Mouse (Mus musculus) MEL (cell line): ENCODE measurements around the gene Dnajb14.
A peak's percentile ranks its signal among the peaks of the same experiment; 100 is the strongest.

Source experiments
- CTCF ChIP-seq, 3 experiments: IDR thresholded peaks in 2 of 3; conservative IDR thresholded peaks in 1 of 3; 2 replicates each; pipeline ENCODE4 v1.5.1; 2011 to 2012; ENCODE audit warnings: low read length in 3 of 3, low read depth in 2 of 3, mild to moderate bottlenecking in 2 of 3, improper control_type of control experiment in 1 of 3, inconsistent platforms in 1 of 3, mixed read lengths in 1 of 3, moderate library complexity in 1 of 3; ENCODE audit not compliant: control insufficient read depth in 1 of 3, insufficient read depth in 1 of 3, poor library complexity in 1 of 3, severe bottlenecking in 1 of 3
- EP300 ChIP-seq, 2 experiments: IDR thresholded peaks; 2 replicates each; pipeline ENCODE4 v1.6.1; 2011; ENCODE audit warnings: improper control_type of control experiment in 2 of 2, low read length in 2 of 2, low read depth in 1 of 2, mild to moderate bottlenecking in 1 of 2
- KAT2A ChIP-seq: conservative IDR thresholded peaks from 2 replicates; pipeline ENCODE4 v1.6.1; 2012; ENCODE audit warnings: low read depth, low read length, improper control_type of control experiment, inconsistent platforms
- MAFK ChIP-seq: IDR thresholded peaks from 2 replicates; pipeline ENCODE4 v1.6.1; 2011; ENCODE audit warnings: low read depth, mild to moderate bottlenecking, low read length, improper control_type of control experiment, borderline replicate concordance
- MEF2A ChIP-seq: IDR thresholded peaks from 2 replicates; pipeline ENCODE4 v1.6.1; 2014; ENCODE audit warnings: low read depth, mild to moderate bottlenecking, inconsistent platforms, low read length, improper control_type of control experiment; ENCODE audit not compliant: poor library complexity, insufficient replicate concordance, severe bottlenecking; ENCODE audit errors: extremely low read depth
- POLR2A ChIP-seq, 2 experiments: IDR thresholded peaks; 2 replicates each; pipeline ENCODE4 v1.6.1; 2011 to 2012; ENCODE audit warnings: low read length in 2 of 2, mild to moderate bottlenecking in 2 of 2, control low read depth in 1 of 2, improper control_type of control experiment in 1 of 2, low read depth in 1 of 2, moderate library complexity in 1 of 2; ENCODE audit not compliant: control insufficient read depth in 1 of 2, insufficient read depth in 1 of 2, poor library complexity in 1 of 2
- RAD21 ChIP-seq: IDR thresholded peaks from 2 replicates; pipeline ENCODE4 v1.6.1; 2011; ENCODE audit warnings: mild to moderate bottlenecking, low read depth, low read length, improper control_type of control experiment
- SIN3A ChIP-seq: IDR thresholded peaks from 2 replicates; pipeline ENCODE4 v1.6.1; 2012; ENCODE audit warnings: low read length, improper control_type of control experiment, inconsistent platforms
- SMC3 ChIP-seq: IDR thresholded peaks from 2 replicates; pipeline ENCODE4 v1.6.1; 2011; ENCODE audit warnings: low read depth, low read length, improper control_type of control experiment
- TCF12 ChIP-seq: IDR thresholded peaks from 2 replicates; pipeline ENCODE4 v1.6.1; 2014; ENCODE audit warnings: low read depth, mild to moderate bottlenecking, inconsistent platforms, low read length, improper control_type of control experiment, moderate library complexity
- UBTF ChIP-seq: IDR thresholded peaks from 2 replicates; pipeline ENCODE4 v1.6.1; 2012; ENCODE audit warnings: low read depth, mild to moderate bottlenecking, inconsistent platforms, low read length, improper control_type of control experiment, moderate library complexity, borderline replicate concordance; ENCODE audit not compliant: insufficient read depth
- USF1 ChIP-seq: IDR thresholded peaks from 2 replicates; pipeline ENCODE4 v1.6.1; 2014; ENCODE audit warnings: low read depth, mild to moderate bottlenecking, inconsistent platforms, low read length, improper control_type of control experiment, moderate library complexity
- ZC3H11A ChIP-seq: IDR thresholded peaks from 2 replicates; pipeline ENCODE4 v1.6.1; 2012; ENCODE audit warnings: low read depth, mild to moderate bottlenecking, inconsistent platforms, low read length, improper control_type of control experiment
- ZNF384 ChIP-seq: IDR thresholded peaks from 2 replicates; pipeline ENCODE4 v1.6.1; 2012; ENCODE audit warnings: low read depth, mild to moderate bottlenecking, inconsistent platforms, low read length, improper control_type of control experiment

DNA sequence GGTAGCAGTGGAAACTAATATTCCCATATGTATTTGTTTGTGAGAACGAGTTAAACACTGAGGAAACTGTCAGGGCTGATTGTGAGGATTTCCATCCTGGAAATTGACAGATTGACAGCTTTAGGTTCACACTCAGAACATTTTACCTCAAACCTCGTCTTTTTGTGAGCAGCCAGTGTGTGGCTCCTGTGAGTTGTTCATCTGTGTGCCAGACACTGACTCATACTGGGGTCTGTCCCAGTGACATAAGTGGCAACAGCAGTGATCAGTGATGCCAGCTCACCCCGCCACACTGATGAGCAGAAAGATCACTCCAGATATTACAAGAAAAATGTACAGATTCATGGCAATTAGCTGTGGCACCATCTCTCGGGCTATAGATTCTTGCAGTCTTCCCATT is 92.0 kb downstream of the Dnajb14 start:
- TF ChIP-seq CTCF (IDR thresholded peaks at IDR 0.05 in 2 of 3, conservative IDR thresholded peaks at IDR 0.05 in 1 of 3; ENCODE audit: control insufficient read depth in 1 of 3, insufficient read depth in 1 of 3, low read depth in 2 of 3, low read length in 3 of 3, poor library complexity in 1 of 3, severe bottlenecking in 1 of 3) = no peak
- TF ChIP-seq USF1 = no peak
- no peak for TF ChIP-seq SIN3A
- TF ChIP-seq RAD21 = no peak
- no peak for TF ChIP-seq TCF12
- TF ChIP-seq POLR2A (IDR thresholded peaks at IDR 0.05; ENCODE audit: control insufficient read depth in 1 of 2, insufficient read depth in 1 of 2, low read depth in 1 of 2, low read length in 2 of 2, poor library complexity in 1 of 2) = 0 out of 4 replicates have a peak, but pooled peaks of 1 of the 2 experiments have one; percentile 21
- no peak for TF ChIP-seq MAFK
- TF ChIP-seq UBTF = no peak
- no peak for TF ChIP-seq ZC3H11A
- no peak for TF ChIP-seq ZNF384
- no peak for TF ChIP-seq KAT2A
- no peak for TF ChIP-seq EP300 (IDR thresholded peaks at IDR 0.05; ENCODE audit: low read depth in 1 of 2, low read length in 2 of 2)
- TF ChIP-seq SMC3 = no peak
- no peak for TF ChIP-seq MEF2A
